Mouse (Mus musculus) bone marrow, adult 2 months (tissue): Measurements from ENCODE around the gene Fnip2.

ENCODE experiments used
- CTCF ChIP-seq: fragments of 200-500 bp; IDR thresholded peaks from 2 replicates; pipeline ENCODE4 v1.5.1; 2011; ENCODE audit warnings: low read length, control low read depth; ENCODE audit not compliant: control insufficient read depth, insufficient read depth
- POLR2A ChIP-seq: fragments of 200-500 bp; IDR thresholded peaks from 2 replicates; pipeline ENCODE4 v1.6.1; 2011; ENCODE audit warnings: low read depth, mild to moderate bottlenecking, control low read depth, low read length, borderline replicate concordance; ENCODE audit not compliant: control insufficient read depth

- no peak for TF ChIP-seq POLR2A
- no peak for TF ChIP-seq CTCF
Measured at GRCm38 (mm10) chr3:79551826-79552552, 15.6 kb downstream of the Fnip2 start.
